Mouse (Mus musculus): Measurements from ENCODE around the gene Gpr107. TPM values are rescaled to one million over a fixed set of nuclear protein-coding genes. Genes with fewer than 3 reads are reported as not detected.

Gpr107 gene
- polyA plus RNA-seq, 1 experiment from 2014 or later, result 31.1 TPM

GRCm38 (mm10) chr2:31130815-31131299, 21.3 kb upstream of the Gpr107 start:
- H3K4me1 ChIP-seq (replicated peaks), result peaks cover 40% of the 10 kb centered on the region
- no peak overlapping the region for H3K4me2 ChIP-seq (replicated peaks)
- WGBS, result 62% methylated on average over 8 of the region's 8 CpGs
- no peak overlapping the region for H3K4me3 ChIP-seq (replicated peaks)
- no peak for ATAC-seq
- H3K9me3 ChIP-seq, result no peaks in the 10 kb centered on the region
- no peak overlapping the region for H3K9ac ChIP-seq
- no peaks in the 10 kb centered on the region for H3K36me3 ChIP-seq
- H3K27ac ChIP-seq, result no peak overlapping the region
- no peaks in the 10 kb centered on the region for H3K27me3 ChIP-seq (replicated peaks)

- no peak overlapping the region for H3K9ac ChIP-seq
- 55% methylated on average over 8 of the region's 8 CpGs for WGBS
- no peaks in the 10 kb centered on the region for H3K9me3 ChIP-seq
- no peak for ATAC-seq
- H3K27me3 ChIP-seq (replicated peaks), result no peaks in the 10 kb centered on the region
- H3K4me3 ChIP-seq (replicated peaks), result no peak overlapping the region
- H3K4me1 ChIP-seq (replicated peaks), result peaks cover 38% of the 10 kb centered on the region
- peak overlapping the region; percentile 10; the same call in 1 of the 2 replicates for H3K27ac ChIP-seq
- no peaks in the 10 kb centered on the region for H3K36me3 ChIP-seq
- no peak overlapping the region for H3K4me2 ChIP-seq (replicated peaks)
Observed at GRCm38 (mm10) chr2:31132682-31133081, 19.4 kb upstream of the Gpr107 start.

- H3K4me2 ChIP-seq (replicated peaks), result no peak overlapping the region
- ATAC-seq, result no peak
- H3K4me1 ChIP-seq (replicated peaks), result peaks cover 39% of the 10 kb centered on the region
- WGBS, result 58% methylated on average over 4 of the region's 4 CpGs
- no peak overlapping the region for H3K27ac ChIP-seq
- H3K4me3 ChIP-seq (replicated peaks), result no peak overlapping the region
- no peaks in the 10 kb centered on the region for H3K9me3 ChIP-seq
- H3K27me3 ChIP-seq (replicated peaks), result no peaks in the 10 kb centered on the region
- H3K9ac ChIP-seq, result no peak overlapping the region
- H3K36me3 ChIP-seq, result no peaks in the 10 kb centered on the region
Observed at GRCm38 (mm10) chr2:31133981-31134380, 18.1 kb upstream of the Gpr107 start.

DNA sequence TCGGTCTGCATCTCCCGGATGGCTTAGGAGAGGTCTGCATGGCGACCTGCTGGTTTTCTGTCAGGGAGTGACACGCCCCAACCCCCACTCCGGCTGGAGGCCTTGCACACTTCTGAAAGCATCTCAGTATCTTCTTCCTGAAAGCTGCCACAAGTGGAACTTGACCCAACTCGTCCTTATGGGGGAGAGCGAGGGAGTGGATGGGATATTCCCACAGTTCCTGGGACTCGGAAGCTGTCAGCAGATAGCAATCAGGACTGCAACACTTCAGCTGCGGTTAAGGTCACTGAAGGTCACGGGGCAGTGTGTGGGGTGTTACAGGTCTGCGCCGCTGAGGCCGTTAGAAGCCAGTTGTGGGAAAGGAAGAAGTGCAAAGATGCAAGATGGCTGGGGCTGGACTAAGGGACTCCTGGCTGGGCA, 16.6 kb upstream of the Gpr107 start:
- no peak overlapping the region for H3K4me2 ChIP-seq (replicated peaks)
- H3K4me1 ChIP-seq (replicated peaks), result peaks cover 34% of the 10 kb centered on the region
- H3K36me3 ChIP-seq, result no peaks in the 10 kb centered on the region
- no peak overlapping the region for H3K9ac ChIP-seq
- no peaks in the 10 kb centered on the region for H3K9me3 ChIP-seq
- H3K27ac ChIP-seq, result no peak overlapping the region
- WGBS, result 48% methylated on average over 13 of the region's 13 CpGs
- no peak overlapping the region for H3K4me3 ChIP-seq (replicated peaks)
- no peak for ATAC-seq
- H3K27me3 ChIP-seq (replicated peaks), result no peaks in the 10 kb centered on the region

DNA sequence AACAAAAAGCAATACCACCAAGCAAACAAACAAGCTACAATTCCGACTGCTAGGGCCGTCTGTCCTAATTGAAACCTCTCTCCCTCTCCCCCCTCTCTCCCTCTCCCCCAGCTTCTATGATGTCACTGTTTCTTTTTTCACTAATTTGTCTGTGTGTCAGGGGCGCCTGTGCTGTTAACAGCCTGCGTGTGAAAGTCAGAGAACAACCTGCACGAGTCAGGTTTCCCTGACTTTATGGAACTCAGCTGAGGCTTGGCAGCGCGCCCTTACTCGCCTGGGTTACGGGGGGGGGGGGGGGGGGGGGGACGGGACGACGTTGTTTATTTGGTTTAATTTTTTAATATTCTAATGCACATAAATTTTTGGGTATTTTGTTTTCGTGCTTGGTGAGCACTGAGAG, 15.8 kb upstream of the Gpr107 start:
- no peaks in the 10 kb centered on the region for H3K27me3 ChIP-seq (replicated peaks)
- H3K4me3 ChIP-seq (replicated peaks), result no peak overlapping the region
- H3K4me1 ChIP-seq (replicated peaks), result peaks cover 31% of the 10 kb centered on the region
- no peak for ATAC-seq
- no peaks in the 10 kb centered on the region for H3K36me3 ChIP-seq
- H3K9me3 ChIP-seq, result no peaks in the 10 kb centered on the region
- H3K4me2 ChIP-seq (replicated peaks), result no peak overlapping the region
- H3K27ac ChIP-seq, result no peak overlapping the region
- 46% methylated on average over 13 of the region's 13 CpGs for WGBS
- no peak overlapping the region for H3K9ac ChIP-seq

DNA sequence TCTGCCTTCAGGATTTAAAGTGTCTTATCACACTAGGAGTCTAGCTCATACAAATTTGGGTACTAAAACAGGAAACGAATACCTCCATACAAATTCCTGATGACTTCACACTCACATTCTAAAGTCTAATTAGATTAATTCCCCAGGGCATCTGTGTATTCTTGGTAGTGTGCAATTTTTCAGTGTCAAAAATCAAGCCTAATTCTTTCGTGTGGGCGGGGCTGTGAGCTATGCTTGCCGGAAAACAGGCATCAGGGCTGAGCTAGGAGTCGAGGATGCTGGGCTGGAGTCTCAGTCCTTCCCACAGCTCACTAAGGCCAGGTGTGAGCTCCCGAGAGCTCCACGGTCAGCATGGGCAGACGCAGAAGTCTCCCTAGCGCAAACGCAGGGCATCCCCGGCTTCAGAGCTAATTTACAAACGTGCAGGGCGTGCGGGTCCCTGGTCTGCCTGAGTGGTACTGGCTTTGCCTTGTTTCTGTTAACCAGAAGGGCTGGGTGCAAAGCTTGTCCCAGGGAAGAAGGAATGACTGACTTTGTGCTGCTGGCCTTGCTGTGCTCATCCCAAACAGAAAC, 15.0 kb upstream of the Gpr107 start:
- Histone ChIP-seq H3K4me3 (replicated peaks) (no peak overlapping the region), H3K4me2 (replicated peaks) (no peak overlapping the region), H3K4me1 (replicated peaks) (peaks cover 29% of the 10 kb centered on the region), H3K9me3 (no peaks in the 10 kb centered on the region), H3K36me3 (no peaks in the 10 kb centered on the region), H3K27me3 (replicated peaks) (no peaks in the 10 kb centered on the region), H3K27ac (no peak overlapping the region), H3K9ac (no peak overlapping the region)
- no peak for ATAC-seq
- WGBS, result 62% methylated on average over 14 of the region's 14 CpGs

GRCm38 (mm10) chr2:31139174-31139632, 12.9 kb upstream of the Gpr107 start:
- Histone ChIP-seq H3K9me3 (no peaks in the 10 kb centered on the region), H3K4me1 (replicated peaks) (peaks cover 31% of the 10 kb centered on the region), H3K4me3 (replicated peaks) (no peak overlapping the region), H3K9ac (no peak overlapping the region), H3K36me3 (no peaks in the 10 kb centered on the region), H3K4me2 (replicated peaks) (no peak overlapping the region), H3K27ac (no peak overlapping the region), H3K27me3 (replicated peaks) (no peaks in the 10 kb centered on the region)
- WGBS, result 92% methylated on average over 10 of the region's 10 CpGs
- ATAC-seq, result no peak

- Histone ChIP-seq H3K36me3 (no peaks in the 10 kb centered on the region), H3K4me3 (replicated peaks) (peak overlapping the region; percentile 88), H3K9ac (peak overlapping the region; percentile 95), H3K27ac (no peak overlapping the region), H3K9me3 (no peaks in the 10 kb centered on the region), H3K4me2 (replicated peaks) (peak overlapping the region; percentile 84), H3K27me3 (replicated peaks) (no peaks in the 10 kb centered on the region), H3K4me1 (replicated peaks) (peaks cover 28% of the 10 kb centered on the region)
- ATAC-seq, result no peak
- 74% methylated on average over 12 of the region's 12 CpGs for WGBS
Observed at GRCm38 (mm10) chr2:31139991-31140771, 11.9 kb upstream of the Gpr107 start.

DNA sequence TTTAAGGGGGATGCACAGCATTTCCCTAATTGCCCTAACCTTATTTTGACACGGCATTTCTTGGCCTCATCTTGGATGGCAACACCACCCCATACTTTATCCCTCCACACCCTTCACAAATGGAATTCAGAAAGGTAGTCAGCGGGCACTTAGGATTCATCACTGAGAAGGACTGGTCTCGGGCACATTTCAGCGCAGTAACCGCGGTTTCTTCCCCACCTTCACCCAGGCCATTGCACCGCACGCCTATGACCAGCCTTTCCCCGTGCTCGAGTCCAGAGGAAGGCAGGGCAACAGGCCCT, 11.4 kb upstream of the Gpr107 start:
- Histone ChIP-seq H3K36me3 (no peaks in the 10 kb centered on the region), H3K9ac (peak overlapping the region; percentile 95), H3K4me2 (replicated peaks) (peak overlapping the region; percentile 84), H3K27me3 (replicated peaks) (no peaks in the 10 kb centered on the region), H3K4me3 (replicated peaks) (peak overlapping the region; percentile 88), H3K4me1 (replicated peaks) (peaks cover 23% of the 10 kb centered on the region), H3K27ac (no peak overlapping the region), H3K9me3 (no peaks in the 10 kb centered on the region)
- 4% methylated on average over 10 of the region's 10 CpGs for WGBS
- ATAC-seq, result no peak

GRCm38 (mm10) chr2:31141074-31141866, 10.8 kb upstream of the Gpr107 start:
- H3K27ac ChIP-seq, result peak overlapping the region; percentile 85
- H3K9ac ChIP-seq, result peak overlapping the region; percentile 95
- no peaks in the 10 kb centered on the region for H3K27me3 ChIP-seq (replicated peaks)
- peak overlapping the region; percentile 84 for H3K4me2 ChIP-seq (replicated peaks)
- no peaks in the 10 kb centered on the region for H3K36me3 ChIP-seq
- under 1% methylated on average over 73 of the region's 78 CpGs for WGBS
- H3K4me1 ChIP-seq (replicated peaks), result peaks cover 23% of the 10 kb centered on the region
- peak overlapping the region; percentile 88 for H3K4me3 ChIP-seq (replicated peaks)
- no peaks in the 10 kb centered on the region for H3K9me3 ChIP-seq
- peak; percentile 72 for ATAC-seq

- peaks cover 23% of the 10 kb centered on the region for H3K4me1 ChIP-seq (replicated peaks)
- H3K9me3 ChIP-seq, result no peaks in the 10 kb centered on the region
- peak within 1 kb of the TSS; percentile 95 for H3K9ac ChIP-seq
- H3K27ac ChIP-seq, result peak within 1 kb of the TSS; percentile 85
- WGBS, result under 1% methylated on average over 59 of the region's 59 CpGs
- H3K36me3 ChIP-seq, result no peaks in the 10 kb centered on the region
- peak within 1 kb of the TSS; percentile 88 for H3K4me3 ChIP-seq (replicated peaks)
- H3K27me3 ChIP-seq (replicated peaks), result no peaks in the 10 kb centered on the region
- peak; percentile 97 for ATAC-seq
- H3K4me2 ChIP-seq (replicated peaks), result peak within 1 kb of the TSS; percentile 84
Observed at GRCm38 (mm10) chr2:31141867-31142454, 10.2 kb upstream of the Gpr107 start, which contains the start of gene Fnbp1. Gene Fnbp1 (minus strand): TSS chr2:31142008.

DNA sequence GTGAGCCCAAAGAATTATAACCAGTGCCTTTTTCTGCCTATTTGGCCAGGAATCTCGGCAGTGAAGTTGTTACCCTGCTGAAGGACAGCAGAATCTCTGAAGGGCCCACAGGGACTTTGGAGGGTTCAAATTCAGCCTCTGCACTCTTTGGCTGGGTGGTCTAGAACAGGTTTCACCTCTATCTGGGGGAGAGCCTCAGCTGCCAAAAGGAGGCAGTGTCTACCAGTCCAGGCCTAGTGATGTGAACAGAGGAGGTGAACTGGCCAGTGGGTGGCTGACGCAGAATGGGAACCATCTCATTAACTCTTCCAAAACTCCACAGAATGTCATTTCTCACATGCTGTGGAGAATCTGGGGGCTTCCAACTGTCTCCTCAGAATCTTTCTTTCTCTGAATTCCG, 9.6 kb upstream of the Gpr107 start:
- H3K36me3 ChIP-seq, result no peaks in the 10 kb centered on the region
- peak overlapping the region; percentile 95; the same call in 1 of the 2 replicates for H3K9ac ChIP-seq
- no peak for ATAC-seq
- no peaks in the 10 kb centered on the region for H3K27me3 ChIP-seq (replicated peaks)
- 26% methylated on average over 3 of the region's 3 CpGs for whole genome bisulfite sequencing
- H3K4me2 ChIP-seq (replicated peaks), result peak overlapping the region; percentile 84
- H3K9me3 ChIP-seq, result no peaks in the 10 kb centered on the region
- peak overlapping the region; percentile 52 for H3K27ac ChIP-seq
- H3K4me3 ChIP-seq (replicated peaks), result peak overlapping the region; percentile 88
- H3K4me1 ChIP-seq (replicated peaks), result peaks cover 17% of the 10 kb centered on the region
